Mouse (Mus musculus) adrenal gland, postnatal 14 days (tissue): ENCODE results near the gene Cpa1. TPM values are rescaled to one million over a fixed set of nuclear protein-coding genes. Genes with fewer than 3 reads are reported as not detected.
A peak's percentile ranks its signal among the peaks of the same experiment; 100 is the strongest.

ENCODE experiments used
- DNase-seq: peaks from one replicate; pipeline ENCODE4 v3.0.0; 2021; ENCODE audit warnings: mixed read lengths
- total RNA-seq: library from RNA; stranded (reverse); gene quantifications from 2 replicates; pipeline ENCODE4 v1.2.3, GENCODE M21; 2021

Cpa1 gene
- total RNA-seq, 1 experiment from 2014 or later: 0.30 TPM

GRCm38 (mm10) chr6:30673764-30674561, 34.9 kb downstream of the Cpa1 start:
- DNase-seq: peak; percentile 73

GRCm38 (mm10) chr6:30674714-30675280, 35.8 kb downstream of the Cpa1 start:
- DNase-seq: peak; percentile 27

GRCm38 (mm10) chr6:30675281-30675771, 36.3 kb downstream of the Cpa1 start:
- peak; percentile 53 for DNase-seq

DNA sequence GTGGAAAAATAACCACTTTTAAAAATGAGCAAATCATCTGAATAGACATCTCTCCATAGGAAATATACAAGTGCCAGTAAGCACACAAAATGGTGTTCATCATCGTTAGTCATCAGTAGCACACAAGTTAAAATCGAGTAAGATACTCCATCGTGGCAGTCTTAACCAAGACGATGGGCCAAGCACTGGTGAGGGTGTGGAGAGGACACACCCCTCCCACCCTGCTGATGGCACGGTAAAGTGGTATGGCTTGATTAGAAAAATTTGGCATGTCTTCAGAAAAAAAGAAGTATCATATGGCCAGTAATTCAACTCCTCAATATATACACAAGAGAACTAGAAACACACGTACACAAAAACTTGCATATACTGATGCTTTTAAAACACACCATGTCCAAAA, 37.5 kb downstream of the Cpa1 start:
- DNase-seq: no peak

DNA sequence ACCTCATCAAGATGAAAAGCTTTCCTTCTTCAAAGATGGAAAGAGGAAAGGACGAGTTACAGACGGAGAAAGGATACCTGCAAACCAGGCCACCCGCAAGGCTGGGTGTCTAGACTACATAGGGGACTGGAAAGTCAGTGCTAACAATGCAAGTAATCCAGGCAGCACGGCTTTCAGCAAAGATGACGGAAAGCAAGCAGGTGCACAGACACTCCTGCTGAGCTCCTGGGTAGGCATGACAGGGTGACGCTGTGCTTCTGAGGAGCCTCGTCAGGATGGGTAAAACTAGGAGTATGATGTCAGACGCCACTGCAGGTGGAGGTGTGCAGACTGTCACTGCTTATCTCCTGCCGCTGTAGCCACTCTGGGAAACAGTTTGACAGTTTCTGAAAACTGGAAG, 38.6 kb downstream of the Cpa1 start:
- no peak for DNase-seq

- no peak for DNase-seq
These were observed 39.5 kb downstream of the Cpa1 start for GRCm38 (mm10) chr6:30678482-30678881.

- DNase-seq: no peak
These were observed 40.5 kb downstream of the Cpa1 start for GRCm38 (mm10) chr6:30679567-30679966.

DNA sequence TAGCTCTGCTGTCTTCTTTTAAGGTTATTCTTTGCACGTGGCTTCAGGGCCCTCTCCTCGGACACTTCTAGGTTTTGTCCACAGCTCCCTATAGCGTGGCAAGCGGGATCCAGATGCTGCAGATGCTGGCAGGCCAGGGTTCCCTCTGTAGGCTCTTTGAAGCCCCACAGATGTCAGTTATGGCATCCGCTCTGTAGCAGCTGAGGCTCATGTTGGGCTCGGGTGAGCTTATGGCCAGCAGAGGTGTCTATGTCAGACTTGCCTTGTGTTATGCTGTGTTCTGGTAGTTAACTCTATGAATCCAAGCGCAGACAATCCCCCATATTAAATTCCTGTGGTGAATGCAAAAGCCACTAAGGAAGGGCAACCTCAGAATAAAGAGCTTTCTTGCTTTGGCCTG, 41.4 kb downstream of the Cpa1 start:
- DNase-seq: no peak

DNA sequence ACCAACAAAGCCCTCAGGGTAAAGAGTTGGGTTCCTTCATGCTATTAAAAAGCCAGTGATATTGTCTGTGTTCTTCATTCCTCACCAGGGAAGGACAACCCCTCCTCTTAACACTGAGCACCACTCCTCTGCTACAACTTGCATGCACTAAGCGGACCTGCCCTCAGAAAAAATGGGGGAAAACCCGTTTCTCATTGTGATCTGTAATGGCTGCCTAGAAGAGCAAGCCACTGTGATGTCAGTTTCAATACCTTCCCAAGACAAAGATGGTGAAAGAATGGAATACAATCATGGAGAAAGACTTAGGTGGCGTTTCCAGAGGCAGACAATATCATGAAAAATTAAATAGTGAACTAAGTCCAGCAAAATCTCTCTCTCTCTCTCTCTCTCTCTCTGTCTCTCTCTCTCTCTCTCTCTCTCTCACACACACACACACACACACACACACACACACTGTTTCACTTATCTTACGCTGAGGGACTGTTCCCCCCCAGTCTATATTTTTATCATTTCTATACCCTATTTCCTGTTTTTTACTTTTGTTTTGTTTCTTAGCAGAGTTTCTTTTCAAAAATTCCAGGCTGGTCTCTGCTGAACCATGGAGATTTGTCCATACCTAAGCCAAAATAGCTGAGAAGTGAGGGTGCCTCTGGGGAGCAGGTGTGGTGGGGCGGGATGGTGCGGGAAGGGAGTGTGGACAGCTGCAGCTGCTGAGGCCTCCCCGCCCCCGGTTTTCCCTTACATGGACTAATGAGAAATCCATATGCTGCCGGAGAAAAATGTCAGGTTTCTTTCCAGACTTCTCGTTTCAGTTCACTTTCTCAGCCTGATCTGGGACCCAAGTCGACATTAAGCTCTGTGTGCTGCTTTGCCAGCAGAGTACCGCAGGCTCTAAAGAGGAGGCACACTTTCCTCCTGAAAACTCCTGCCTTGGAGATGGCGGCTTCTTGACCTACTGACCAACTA, 43.2 kb downstream of the Cpa1 start:
- DNase-seq: no peak

DNA sequence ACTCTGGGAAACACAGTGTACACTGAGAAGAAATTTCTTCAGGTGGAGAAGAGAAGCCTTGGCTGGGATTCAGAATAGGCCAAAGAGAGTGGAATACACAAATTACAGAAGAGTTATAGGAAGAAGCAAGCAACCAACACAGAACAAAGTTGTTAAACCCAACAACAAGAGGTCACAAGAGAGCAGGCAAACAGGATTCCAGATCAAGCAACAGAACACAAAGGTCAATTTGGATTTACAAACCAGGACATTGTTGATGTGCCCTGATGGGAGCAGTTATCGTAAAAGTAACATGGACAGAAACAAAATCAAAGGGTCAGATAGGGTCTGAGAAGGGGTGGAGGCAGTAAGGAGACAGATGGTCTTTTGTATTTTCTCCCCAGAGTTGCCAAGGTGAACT, 45.6 kb downstream of the Cpa1 start:
- no peak for DNase-seq

- DNase-seq: no peak
These were observed 48.2 kb downstream of the Cpa1 start for GRCm38 (mm10) chr6:30687198-30687597.

GRCm38 (mm10) chr6:30692826-30693225, 53.8 kb downstream of the Cpa1 start:
- DNase-seq: peak; percentile 47

DNA sequence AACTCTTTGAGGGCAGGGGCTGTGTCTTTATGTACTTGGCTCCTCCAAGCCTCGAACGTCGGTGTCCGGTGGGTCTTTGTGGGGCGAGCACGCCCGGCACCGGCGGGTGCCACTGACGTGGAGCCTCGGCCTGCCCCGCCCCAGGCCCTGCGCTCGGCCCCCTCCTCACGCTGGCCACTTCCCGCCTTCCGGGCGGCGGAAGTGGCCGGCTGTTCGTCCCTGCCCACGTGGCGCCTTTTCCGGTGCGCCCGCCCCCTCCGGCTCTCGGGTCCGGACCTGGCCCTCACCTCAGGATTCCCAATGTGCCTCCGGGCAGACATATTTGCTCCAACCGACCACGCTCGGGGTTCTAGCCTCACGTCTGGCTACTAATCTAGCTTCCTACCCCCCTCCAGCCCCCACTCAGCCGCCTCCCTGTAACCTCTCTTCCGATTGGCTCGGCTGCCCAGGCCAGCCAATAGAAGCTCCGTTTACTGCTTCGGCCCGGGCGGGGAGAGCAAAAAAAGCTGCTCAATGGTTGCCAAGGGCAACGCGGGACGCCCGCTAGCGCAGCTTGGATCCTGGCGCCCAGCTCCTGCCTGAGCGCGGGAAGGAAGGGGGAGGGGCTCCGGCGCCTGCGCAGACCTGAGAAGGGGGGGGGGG, 54.5 kb downstream of the Cpa1 start, which contains the start of gene Cep41:
TSS of gene Cep41 (minus strand) at position 400 of the 642 bp plus-strand sequence.
- peak; percentile 97 for DNase-seq

DNA sequence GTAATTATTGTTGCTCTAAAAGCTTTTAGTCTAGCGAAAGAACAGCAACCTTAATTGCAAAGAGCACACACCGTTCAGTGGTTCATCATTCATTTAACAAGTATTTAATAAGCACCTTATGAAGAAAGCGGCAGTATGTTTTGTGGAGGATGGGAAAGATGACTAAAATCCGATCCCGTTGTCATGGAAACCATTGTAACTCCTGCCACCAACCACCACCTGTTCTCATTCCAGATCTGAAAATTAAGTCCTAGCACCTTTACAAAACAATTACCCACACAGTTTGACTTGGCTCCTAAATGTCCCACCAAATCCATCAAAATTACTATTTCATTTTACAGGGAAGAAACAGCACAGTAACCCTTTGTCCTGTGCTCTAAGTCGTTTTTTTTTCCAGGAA, 55.2 kb downstream of the Cpa1 start:
- no peak for DNase-seq

Other genes starting within 250 kb of the Cpa1 start
- 16.4 and 22.4 TPM in 2 replicates for gene Zc3hc1, start 248.2 kb upstream of the Cpa1 start, total RNA-seq
- 72.4 and 72.6 TPM in 2 replicates for gene Klhdc10, start 237.3 kb upstream of the Cpa1 start, total RNA-seq
- gene Tmem209, start 129.4 kb upstream of the Cpa1 start, total RNA-seq: 24.1 and 24.7 TPM in 2 replicates
- gene Ssmem1, start 129.4 kb upstream of the Cpa1 start, total RNA-seq: 0.33 TPM in 1 of 2 replicates, not detected in the other
- gene Cpa2, start 97.6 kb upstream of the Cpa1 start, total RNA-seq: 0.56 and 0.90 TPM in 2 replicates
- gene Cpa4, start 70.8 kb upstream of the Cpa1 start, total RNA-seq: 1.7 and 2.1 TPM in 2 replicates
- gene Cpa5, start 28.2 kb upstream of the Cpa1 start, total RNA-seq: not detected in 2 replicates
- 6.8 and 8.2 TPM in 2 replicates for gene Cep41, start 54.5 kb downstream of the Cpa1 start, total RNA-seq
- 73.3 and 85.6 TPM in 2 replicates for gene Mest, start 84.3 kb downstream of the Cpa1 start, total RNA-seq